Mouse (Mus musculus) ES-Bruce4 (cell line): ENCODE data around the gene Rapgef4.

Experiments
- EP300 ChIP-seq: IDR thresholded peaks from 2 replicates; pipeline ENCODE4 v1.6.1; 2011; ENCODE audit warnings: low read depth, low read length; ENCODE audit not compliant: insufficient read depth
- POLR2A ChIP-seq: IDR thresholded peaks from one replicate; pipeline ENCODE4 v1.8.1; 2011; ENCODE audit warnings: low read length; ENCODE audit not compliant: insufficient read depth

- no peak for TF ChIP-seq EP300
- no peak for TF ChIP-seq POLR2A
Observed at GRCm38 (mm10) chr2:72144576-72145200, 163.6 kb downstream of the Rapgef4 start.
